Mouse (Mus musculus) lung, postnatal 0 days (tissue): Measurements from ENCODE around the gene Serinc5. TPM values are rescaled to one million over a fixed set of nuclear protein-coding genes. Genes with fewer than 3 reads are reported as not detected.
"Not testable (repeated sequence)": the region's sequence is repeated elsewhere in the genome, so short reads cannot be mapped to it uniquely, and the experiment has no call there.

ENCODE experiments used
- ATAC-seq: fragments of 200-750 bp; cut with Nextera tagmentation; 2 replicates; pipeline ENCODE4 v1.8.0; 2017; ENCODE audit warnings: moderate library complexity
- DNase-seq: peaks from one replicate; pipeline ENCODE4 v3.0.0-alpha.2; 2016; ENCODE audit warnings: low spot score
- H3K27ac ChIP-seq: fragments of 300-500 bp; sonication (generic); 2 replicates; pipeline ENCODE4 v1.5.1; 2014; ENCODE audit warnings: antibody characterized with exemption, mild to moderate bottlenecking, low read length, mixed read lengths
- H3K27me3 ChIP-seq: fragments of 300-500 bp; sonication (generic); replicated peaks from 2 replicates; pipeline ENCODE4 v1.6.1; 2014; ENCODE audit warnings: low read length, mixed read lengths; ENCODE audit not compliant: insufficient read depth
- H3K36me3 ChIP-seq: fragments of 300-500 bp; sonication (generic); 2 replicates; pipeline ENCODE4 v1.6.1; 2014; ENCODE audit warnings: low read length, mixed read lengths; ENCODE audit not compliant: insufficient read depth
- H3K4me1 ChIP-seq: fragments of 300-500 bp; sonication (generic); 2 replicates; pipeline ENCODE4 v1.6.1; 2014; ENCODE audit warnings: antibody characterized with exemption, low read depth, low read length, mixed read lengths; ENCODE audit not compliant: insufficient read depth
- H3K4me2 ChIP-seq: fragments of 300-500 bp; sonication (generic); replicated peaks from 2 replicates; pipeline ENCODE4 v1.6.1; 2014; ENCODE audit warnings: low read depth, mild to moderate bottlenecking, low read length, moderate library complexity, mixed read lengths
- H3K4me3 ChIP-seq: fragments of 300-500 bp; sonication (generic); 2 replicates; pipeline ENCODE4 v1.5.1; 2014; ENCODE audit warnings: low read depth, low read length
- H3K9ac ChIP-seq: fragments of 300-500 bp; sonication (generic); replicated peaks from 2 replicates; pipeline ENCODE4 v1.6.1; 2014; ENCODE audit warnings: low read depth, mild to moderate bottlenecking
- H3K9me3 ChIP-seq: fragments of 300-500 bp; sonication (generic); 2 replicates; pipeline ENCODE4 v1.6.1; 2016; ENCODE audit warnings: low read length, mixed read lengths
- CTCF ChIP-seq: IDR thresholded peaks from 2 replicates; pipeline ENCODE4 v1.5.1; 2016; ENCODE audit warnings: antibody characterized with exemption, mild to moderate bottlenecking
- EP300 ChIP-seq: IDR thresholded peaks from 2 replicates; pipeline ENCODE4 v1.6.1; 2016; ENCODE audit warnings: antibody characterized with exemption, mild to moderate bottlenecking, control low read depth
- WGBS: fragments of 180-500 bp; shearing (Covaris S2); extraction: QIAGEN DNeasy Blood & Tissue Kit; methylation state at CpG from one replicate; pipeline ENCODE4 v1.1.7; 2014; 5-methylcytosine and 5-hydroxymethylcytosine counted together
- polyA plus RNA-seq: library from polyadenylated mRNA; unstranded; fragments of >200 nt; fragmentation: Nextera tagmentation; extraction: Ambion mirVana; gene quantifications from 2 replicates; pipeline ENCODE4 v1.2.1, GENCODE M21; 2015

Gene Serinc5
- polyA plus RNA-seq, 1 experiment from 2014 or later = 21.4 TPM

DNA sequence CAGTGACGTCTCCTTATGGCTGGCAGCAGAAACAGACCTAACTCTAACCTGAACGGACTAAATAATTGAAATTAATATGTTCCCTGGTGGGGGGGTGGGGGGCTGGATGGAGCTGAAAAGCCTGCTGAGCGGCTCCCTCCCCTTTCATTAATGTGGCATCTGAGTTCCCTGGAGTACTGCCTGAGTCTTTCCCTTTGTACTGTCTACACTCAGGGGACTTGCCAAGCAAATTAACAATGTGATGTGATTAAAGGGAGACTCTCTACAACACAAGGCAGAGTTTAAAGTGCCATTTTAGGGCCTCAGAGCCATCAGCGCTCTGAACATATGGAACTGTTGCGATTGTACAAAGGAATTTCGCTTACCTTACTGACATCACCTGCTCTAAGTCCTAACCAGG, 16.4 kb upstream of the Serinc5 start:
- TF ChIP-seq EP300 (no peak), CTCF (no peak)
- Histone ChIP-seq H3K4me1 (peaks cover 5% of the 10 kb centered on the region; the same call in 1 of the 2 replicates), H3K36me3 (no peaks in the 10 kb centered on the region), H3K9ac (no peak overlapping the region), H3K27me3 (no peaks in the 10 kb centered on the region), H3K27ac (no peak overlapping the region), H3K9me3 (no peaks in the 10 kb centered on the region), H3K4me2 (no peak overlapping the region), H3K4me3 (no peak overlapping the region)
- DNase-seq = no peak
- 48% methylated on average over 6 of the region's 6 CpGs for WGBS
- no peak for ATAC-seq

DNA sequence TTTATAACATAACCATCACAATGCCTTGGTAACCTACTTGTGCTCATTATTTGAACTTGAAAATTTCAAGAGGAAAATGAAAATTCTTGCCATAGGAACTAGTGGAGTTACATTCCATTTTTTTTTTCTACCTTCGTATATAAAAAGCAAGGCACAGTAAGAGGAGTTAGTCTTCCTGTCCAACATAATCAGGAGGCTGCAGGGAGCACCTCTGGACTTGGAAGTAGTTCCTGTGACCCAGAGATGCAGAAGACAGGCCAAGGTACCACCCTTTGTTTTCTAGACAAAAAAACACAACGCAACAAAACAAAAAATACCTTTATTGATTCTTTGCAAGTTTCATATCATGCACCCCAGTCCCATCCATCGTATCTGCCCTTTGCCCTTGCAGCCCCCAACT, 16.0 kb upstream of the Serinc5 start:
- no peak overlapping the region for H3K4me2 ChIP-seq
- H3K4me3 ChIP-seq = no peak overlapping the region
- no peaks in the 10 kb centered on the region for H3K36me3 ChIP-seq
- H3K9ac ChIP-seq = no peak overlapping the region
- TF ChIP-seq CTCF (no peak), EP300 (no peak)
- ATAC-seq (no peak), DNase-seq (no peak)
- H3K27ac ChIP-seq = no peak overlapping the region
- WGBS = 71% methylated on average over 3 of the region's 3 CpGs
- no peaks in the 10 kb centered on the region for H3K27me3 ChIP-seq
- peaks cover 5% of the 10 kb centered on the region; the same call in 1 of the 2 replicates for H3K4me1 ChIP-seq
- no peaks in the 10 kb centered on the region for H3K9me3 ChIP-seq

DNA sequence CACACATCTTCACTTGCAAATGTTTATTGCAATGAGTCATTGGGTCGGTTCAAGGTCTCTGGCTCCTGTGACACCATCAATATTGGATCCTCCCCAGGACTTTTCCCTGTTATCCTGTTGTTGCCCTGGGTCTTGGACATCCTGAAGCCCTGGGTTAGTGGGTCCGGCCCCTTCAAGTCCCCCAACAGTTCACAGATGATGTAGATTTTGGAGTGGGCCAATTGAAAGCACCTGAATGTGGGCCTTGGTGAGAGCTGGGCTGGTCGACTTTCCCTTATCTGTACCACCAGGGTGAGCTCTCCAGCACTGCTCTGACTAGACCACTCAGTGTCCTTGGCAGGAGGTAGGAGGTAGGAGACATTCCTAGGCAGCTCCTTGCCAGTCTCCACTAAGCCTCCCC, 15.5 kb upstream of the Serinc5 start:
- no peak for DNase-seq
- ATAC-seq = peak; percentile 40; the same call in 1 of the 2 replicates
- H3K4me3 ChIP-seq = no peak overlapping the region
- H3K27ac ChIP-seq = no peak overlapping the region
- H3K4me2 ChIP-seq = no peak overlapping the region
- no peaks in the 10 kb centered on the region for H3K36me3 ChIP-seq
- peaks cover 5% of the 10 kb centered on the region; the same call in 1 of the 2 replicates for H3K4me1 ChIP-seq
- H3K9me3 ChIP-seq = no peaks in the 10 kb centered on the region
- no peaks in the 10 kb centered on the region for H3K27me3 ChIP-seq
- H3K9ac ChIP-seq = no peak overlapping the region
- 59% methylated on average over 3 of the region's 3 CpGs for WGBS
- TF ChIP-seq CTCF (peak; percentile 46), EP300 (no peak)

DNA sequence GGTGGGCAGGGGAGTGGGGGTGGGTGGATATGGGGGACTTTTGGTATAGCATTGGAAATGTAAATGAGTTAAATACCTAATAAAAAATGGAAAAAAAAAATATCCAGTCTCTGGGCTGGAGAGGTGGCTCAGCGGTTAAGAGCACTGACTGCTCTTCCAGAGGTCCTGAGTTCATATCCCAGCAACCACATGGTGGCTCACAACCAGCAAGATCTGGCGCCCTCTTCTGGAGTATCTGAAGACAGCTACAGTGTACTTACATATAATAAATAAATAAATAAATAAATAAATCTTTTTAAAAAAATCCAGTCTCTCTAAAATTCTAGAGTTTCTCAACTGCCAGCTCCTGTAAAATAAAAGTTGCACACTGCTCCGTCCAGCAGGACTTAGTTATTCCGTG, 5.6 kb upstream of the Serinc5 start:
- ATAC-seq, H3K9ac ChIP-seq, H3K36me3 ChIP-seq, H3K4me2 ChIP-seq, H3K27me3 ChIP-seq, H3K27ac ChIP-seq, DNase-seq, H3K9me3 ChIP-seq, H3K4me1 ChIP-seq, H3K4me3 ChIP-seq: not testable (repeated sequence)
- WGBS = 81% methylated on average over 4 of the region's 4 CpGs
- TF ChIP-seq CTCF = peak; percentile 24

DNA sequence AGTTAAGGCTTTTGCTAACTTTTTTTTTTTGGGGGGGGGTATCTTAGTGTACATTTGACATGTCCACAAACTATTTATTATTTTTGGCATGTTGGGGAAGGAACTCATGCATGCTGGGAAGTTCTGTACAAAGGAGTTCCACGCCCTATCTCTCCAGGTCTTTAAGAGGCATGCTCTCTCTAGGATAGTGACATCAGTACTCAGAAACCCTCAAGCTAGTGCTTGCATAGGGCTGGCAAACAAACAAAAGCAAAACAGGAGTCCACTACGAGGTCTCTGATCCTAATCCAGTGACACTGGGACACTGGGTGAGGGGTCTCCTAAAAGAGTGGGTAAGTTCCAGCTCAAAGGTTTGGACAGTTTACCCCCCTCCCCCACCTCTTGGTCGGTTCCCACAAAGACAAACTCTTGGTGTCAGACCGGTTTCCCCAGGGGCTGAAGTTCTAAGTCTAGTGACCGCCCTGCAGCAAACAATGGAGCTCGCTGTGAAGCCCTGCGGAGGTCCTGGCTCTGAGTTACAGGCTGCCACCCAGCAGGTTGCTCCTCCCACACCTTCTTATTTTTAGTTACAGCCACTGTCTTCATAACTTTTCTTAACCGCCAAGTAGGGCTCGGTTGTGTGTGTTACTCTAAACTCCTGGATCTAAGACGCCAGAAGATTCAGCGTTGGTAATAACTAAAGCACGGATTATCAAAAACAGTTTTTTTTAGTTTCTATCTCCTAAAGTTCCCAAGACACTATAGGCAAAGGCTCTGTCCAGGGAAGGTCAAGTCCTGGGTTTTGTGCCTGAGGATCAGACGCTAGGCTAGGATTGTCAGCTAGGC, 1.2 kb upstream of the Serinc5 start:
- Histone ChIP-seq H3K4me3 (peak overlapping the region; percentile 85), H3K9ac (peak overlapping the region; percentile 77), H3K9me3 (no peaks in the 10 kb centered on the region), H3K4me2 (peak overlapping the region; percentile 96), H3K27me3 (no peaks in the 10 kb centered on the region), H3K4me1 (peaks cover 12% of the 10 kb centered on the region; the same call in 1 of the 2 replicates), H3K36me3 (no peaks in the 10 kb centered on the region), H3K27ac (peak overlapping the region; percentile 97)
- ATAC-seq (peak; percentile 20), DNase-seq (peak; percentile 74)
- WGBS = 3% methylated on average over 13 of the region's 13 CpGs
- TF ChIP-seq EP300 = no peak
- no peak for TF ChIP-seq CTCF

DNA sequence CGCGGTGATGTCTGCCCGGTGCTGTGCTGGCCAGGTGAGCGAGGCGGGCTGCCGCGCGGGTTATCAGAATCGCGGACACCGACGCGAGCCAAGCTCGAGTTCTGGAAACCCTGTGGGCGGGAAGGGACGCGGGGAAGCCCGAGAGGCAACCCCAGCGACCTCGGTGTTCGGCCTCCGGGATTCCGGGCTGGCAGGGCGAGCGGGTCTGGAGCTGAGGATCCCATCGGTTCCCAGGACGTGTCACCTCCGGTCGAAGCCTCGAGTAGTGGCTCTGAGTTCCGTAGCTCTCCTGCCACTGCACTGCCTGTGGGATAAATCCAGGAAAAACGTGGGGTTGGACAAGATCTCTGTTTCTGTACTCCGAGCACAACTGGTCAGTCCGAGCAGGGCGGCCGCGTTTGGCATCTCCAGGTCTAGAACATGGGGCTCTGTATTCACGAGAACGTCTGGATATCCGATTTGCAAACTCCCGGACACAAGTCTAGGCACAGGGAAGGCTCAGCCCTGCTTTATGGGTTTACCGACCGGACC, 428 bp downstream of the Serinc5 start:
- WGBS = under 1% methylated on average over 43 of the region's 43 CpGs
- ATAC-seq (peak; percentile 51), DNase-seq (no peak)
- Histone ChIP-seq H3K27ac (peak overlapping the region; percentile 97), H3K4me3 (peak overlapping the region; percentile 85), H3K9ac (peak overlapping the region; percentile 76), H3K36me3 (no peaks in the 10 kb centered on the region), H3K4me1 (peaks cover 12% of the 10 kb centered on the region; the same call in 1 of the 2 replicates), H3K4me2 (peak overlapping the region; percentile 96), H3K9me3 (no peaks in the 10 kb centered on the region), H3K27me3 (no peaks in the 10 kb centered on the region)
- TF ChIP-seq EP300 (no peak), CTCF (no peak)
